Mouse (Mus musculus): ENCODE data around the gene Gpc2. TPM values are rescaled to one million over a fixed set of nuclear protein-coding genes. Genes with fewer than 3 reads are reported as not detected.

The Gpc2 gene
- polyA plus RNA-seq (2012; rRNA removed), result 1.7 and 2.6 TPM in 2 replicates

DNA sequence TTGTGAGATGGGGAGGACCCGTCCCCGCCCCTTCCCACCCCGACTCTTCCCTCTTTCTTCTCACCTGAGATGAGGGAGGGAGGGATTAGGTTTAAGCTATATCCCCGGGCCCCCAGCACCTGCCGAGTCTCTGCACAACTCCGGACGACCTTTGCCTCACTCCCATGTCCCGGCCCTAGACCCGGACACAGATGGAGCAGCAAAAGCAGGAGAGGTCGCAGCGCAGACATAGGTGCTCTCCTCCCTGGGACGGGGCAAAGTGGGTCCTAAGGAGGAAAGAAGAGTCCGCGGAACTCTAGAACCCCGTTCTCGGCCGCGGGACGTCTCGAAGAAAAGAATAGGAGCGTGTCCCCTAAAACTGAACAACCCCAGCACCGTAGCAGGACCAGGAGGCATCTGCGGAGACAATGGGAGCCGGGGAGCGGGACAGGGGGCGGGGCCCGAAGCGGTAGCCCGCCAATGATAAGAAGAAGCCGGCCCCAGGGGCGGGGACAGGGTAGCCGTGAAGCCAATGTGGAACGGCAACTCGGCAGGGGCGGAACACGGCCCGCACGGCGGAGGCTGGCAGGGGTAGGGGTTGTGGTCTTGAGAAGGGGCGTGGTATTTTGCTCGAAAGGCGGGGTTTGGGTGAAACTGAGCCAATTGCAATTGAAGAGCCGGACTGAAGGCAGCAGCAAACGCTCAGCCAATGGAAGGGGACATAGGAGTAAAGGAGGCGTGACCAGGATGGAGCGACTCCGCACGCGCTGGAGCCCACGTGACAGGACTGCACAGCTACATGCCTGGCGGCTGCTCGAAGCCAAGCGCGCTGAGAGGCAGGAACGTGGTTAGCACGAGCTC, at the start of gene Gpc2, which contains the start of the genes Gm43720 and Stag3:
Gpc2 (minus strand) TSS at position 421 of the 840 bp plus-strand sequence.
Gm43720 (minus strand) TSS at position 374 of the 840 bp plus-strand sequence.
Stag3 (plus strand) TSS at position 656 of the 840 bp plus-strand sequence.

GRCm38 (mm10) chr5:138272409-138272923, 7.3 kb downstream of the Gpc2 start, which contains the start of gene Gal3st4:
TSS of gene Gal3st4 (minus strand) at chr5:138272840.

DNA sequence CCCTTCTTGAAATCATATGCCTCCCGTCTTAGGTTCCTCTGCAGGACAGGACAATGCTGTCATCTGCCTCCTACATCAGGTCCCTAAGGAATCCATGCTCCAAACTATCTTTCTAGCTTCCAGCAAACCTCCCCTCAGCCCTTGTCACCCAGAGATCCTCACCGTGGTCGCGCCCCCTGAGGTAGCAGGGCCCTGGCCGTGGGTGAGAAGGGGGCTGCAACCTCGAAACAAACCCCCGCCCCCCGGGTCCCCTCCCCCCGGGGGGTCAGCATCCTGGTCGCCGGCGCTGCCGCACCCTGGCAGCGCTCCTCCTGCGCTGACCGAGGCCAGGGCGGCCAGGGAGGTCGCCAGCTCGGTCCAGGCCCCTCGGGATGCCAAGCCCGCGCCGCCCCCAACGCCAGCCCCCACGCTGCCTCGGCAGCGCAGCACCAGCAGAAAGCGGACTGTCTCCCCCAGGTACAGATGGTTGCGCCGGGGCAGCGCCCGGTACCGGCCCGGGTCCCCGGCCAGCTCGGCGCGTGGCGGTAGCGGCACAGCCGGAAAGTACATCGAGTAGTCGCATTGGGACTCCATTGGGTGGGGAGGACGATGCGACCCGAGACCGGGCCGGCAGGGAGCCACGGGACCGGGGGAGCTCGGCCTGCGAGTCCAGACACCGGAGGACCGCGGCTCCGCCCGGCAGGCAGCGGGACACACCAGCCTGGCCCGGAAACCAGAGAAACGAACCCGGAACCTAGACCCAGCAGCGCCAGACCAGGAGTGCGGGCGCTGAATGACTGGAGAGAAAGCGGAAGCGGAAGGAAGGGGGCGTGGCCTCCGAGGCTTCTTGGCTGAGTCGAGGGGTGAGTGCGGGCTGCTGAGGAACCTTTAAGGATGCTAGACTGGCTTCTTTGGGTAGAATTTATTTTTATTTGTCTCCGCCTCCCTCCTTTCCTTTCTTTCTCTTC, 16.3 kb downstream of the Gpc2 start, which contains the start of gene BC037034:
BC037034 (minus strand) TSS at position 774 of the 947 bp plus-strand sequence.

DNA sequence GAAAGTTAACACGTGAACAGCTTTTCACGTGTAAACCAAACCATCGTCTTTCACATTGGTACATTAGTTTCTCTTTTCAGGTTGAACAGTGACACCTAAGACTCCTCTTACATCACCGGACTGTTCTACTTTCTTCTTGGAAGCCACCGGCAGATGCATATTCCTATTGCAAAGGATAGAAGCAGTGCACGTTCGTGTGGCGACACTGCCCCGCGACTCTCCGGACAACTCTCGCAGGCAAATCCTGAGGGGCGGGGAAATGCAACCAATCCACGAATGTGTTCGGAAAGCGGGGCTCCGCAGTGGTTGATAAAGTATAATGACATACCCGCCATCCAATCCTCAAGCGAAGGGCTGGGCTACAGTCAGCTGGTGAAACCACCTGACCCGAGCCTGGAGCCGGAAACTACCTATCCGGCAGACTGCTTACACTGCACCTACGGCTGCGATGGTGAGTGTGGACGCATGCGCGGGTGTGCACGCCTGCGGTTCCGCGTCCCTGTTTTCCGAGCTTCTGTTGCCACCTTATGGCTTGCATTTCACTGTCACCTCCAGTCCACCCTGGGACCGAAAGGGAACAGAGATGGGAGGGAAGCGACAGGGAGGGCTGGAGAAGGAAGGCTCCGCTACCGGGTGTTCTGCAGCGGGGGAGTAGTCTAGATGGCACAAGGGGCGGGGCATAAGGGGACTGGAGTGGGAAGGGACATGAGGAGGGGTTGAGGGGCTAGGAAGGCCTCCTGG, 24.3 kb downstream of the Gpc2 start, which contains the start of gene Lamtor4:
Lamtor4 (plus strand) TSS at position 130 of the 741 bp plus-strand sequence.

GRCm38 (mm10) chr5:138225700-138226099, 54.1 kb downstream of the Gpc2 start, which contains the start of gene Nxpe5:
TSS of gene Nxpe5 (plus strand) at chr5:138225898.

Other genes starting within 250 kb of the Gpc2 start
- gene Smok3c, start 226.8 kb downstream of the Gpc2 start, polyA plus RNA-seq (2012; rRNA removed), result not detected in 2 replicates
- gene Zkscan1, start 194.9 kb downstream of the Gpc2 start, polyA plus RNA-seq (2012; rRNA removed), result 0.51 and 0.96 TPM in 2 replicates
- gene Zscan21, start 163.1 kb downstream of the Gpc2 start, polyA plus RNA-seq (2012; rRNA removed), result 1.8 and 2.3 TPM in 2 replicates
- 0.71 and 4.4 TPM in 2 replicates for gene Zfp113, start 124.3 kb downstream of the Gpc2 start, polyA plus RNA-seq (2012; rRNA removed)
- gene Cops6, start 118.9 kb downstream of the Gpc2 start, polyA plus RNA-seq (2012; rRNA removed), result 27.9 and 34.4 TPM in 2 replicates
- 14.2 and 21.4 TPM in 2 replicates for gene Ap4m1, start 108.0 kb downstream of the Gpc2 start, polyA plus RNA-seq (2012; rRNA removed)
- gene Mcm7, start 107.6 kb downstream of the Gpc2 start, polyA plus RNA-seq (2012; rRNA removed), result 11.0 and 11.9 TPM in 2 replicates
- 25.5 and 27.1 TPM in 2 replicates for gene Taf6, start 92.6 kb downstream of the Gpc2 start, polyA plus RNA-seq (2012; rRNA removed)
- 0.42 and 0.67 TPM in 2 replicates for gene Cnpy4, start 92.5 kb downstream of the Gpc2 start, polyA plus RNA-seq (2012; rRNA removed)
- gene Mblac1, start 85.7 kb downstream of the Gpc2 start, polyA plus RNA-seq (2012; rRNA removed), result 1.9 and 4.5 TPM in 2 replicates
- gene Nxpe5, start 54.1 kb downstream of the Gpc2 start, polyA plus RNA-seq (2012; rRNA removed), result 0.24 and 0.51 TPM in 2 replicates
- 86.0 and 110 TPM in 2 replicates for gene Lamtor4, start 24.5 kb downstream of the Gpc2 start, polyA plus RNA-seq (2012; rRNA removed)
- gene BC037034, start 16.0 kb downstream of the Gpc2 start, polyA plus RNA-seq (2012; rRNA removed), result 38.2 and 49.6 TPM in 2 replicates
- gene Gal3st4, start 7.2 kb downstream of the Gpc2 start, polyA plus RNA-seq (2012; rRNA removed), result 1.8 and 2.4 TPM in 2 replicates
- not detected in 2 replicates for gene Gm43720, start within 50 bp of the Gpc2 start, polyA plus RNA-seq (2012; rRNA removed)
- gene Stag3, start 235 bp upstream of the Gpc2 start, polyA plus RNA-seq (2012; rRNA removed), result 0.04 and 0.19 TPM in 2 replicates
- 0.09 TPM in 1 of 2 replicates, not detected in the other for gene Pvrig, start 62.0 kb upstream of the Gpc2 start, polyA plus RNA-seq (2012; rRNA removed)
- 0.25 and 0.54 TPM in 2 replicates for gene Zfp157, start 161.5 kb upstream of the Gpc2 start, polyA plus RNA-seq (2012; rRNA removed)

Measured in stomach, adult 2 months (tissue).